Mouse (Mus musculus) brain, embryonic 14.5 days (tissue): Measurements from ENCODE around the gene Dgkh.

Source experiments
- CTCF ChIP-seq: fragments of 200-500 bp; IDR thresholded peaks from 2 replicates; pipeline ENCODE4 v1.5.1; 2012; ENCODE audit warnings: inconsistent platforms, mild to moderate bottlenecking, moderate library complexity, borderline replicate concordance; ENCODE audit not compliant: insufficient read depth, insufficient read length; ENCODE audit errors: extremely low read depth
- POLR2A ChIP-seq: fragments of 200-500 bp; IDR thresholded peaks from 2 replicates; pipeline ENCODE4 v1.6.1; 2012; ENCODE audit warnings: mild to moderate bottlenecking, inconsistent platforms, borderline replicate concordance; ENCODE audit not compliant: poor library complexity, insufficient read depth, insufficient read length, severe bottlenecking; ENCODE audit errors: extremely low read depth

DNA sequence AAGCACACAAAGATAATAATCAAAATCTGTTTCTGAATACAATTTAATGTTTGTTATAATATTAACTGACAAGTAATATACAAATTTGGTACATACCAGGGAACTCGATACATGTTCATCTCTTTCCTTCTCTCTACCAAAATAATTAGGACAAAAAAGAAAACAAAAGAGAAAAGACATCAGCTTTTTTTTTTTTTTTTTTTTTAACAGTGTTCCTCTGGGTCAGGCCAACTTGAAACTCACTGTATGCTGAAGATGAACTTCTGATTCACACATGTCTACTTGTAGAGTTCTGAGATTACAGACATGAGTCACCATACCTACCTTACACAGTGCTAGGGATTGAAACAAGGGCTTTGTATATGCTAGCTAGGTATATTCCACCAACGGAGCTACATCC, 28.5 kb upstream of the Dgkh start:
- TF ChIP-seq CTCF (no peak), POLR2A (no peak)
